Mouse (Mus musculus): Measurements from ENCODE around the gene Rbl2. TPM values are rescaled to one million over a fixed set of nuclear protein-coding genes. Genes with fewer than 3 reads are reported as not detected.
A peak's percentile ranks its signal among the peaks of the same experiment; 100 is the strongest.

The Rbl2 gene
- polyA plus RNA-seq, 1 experiment from 2014 or later, result 18.3 TPM

DNA sequence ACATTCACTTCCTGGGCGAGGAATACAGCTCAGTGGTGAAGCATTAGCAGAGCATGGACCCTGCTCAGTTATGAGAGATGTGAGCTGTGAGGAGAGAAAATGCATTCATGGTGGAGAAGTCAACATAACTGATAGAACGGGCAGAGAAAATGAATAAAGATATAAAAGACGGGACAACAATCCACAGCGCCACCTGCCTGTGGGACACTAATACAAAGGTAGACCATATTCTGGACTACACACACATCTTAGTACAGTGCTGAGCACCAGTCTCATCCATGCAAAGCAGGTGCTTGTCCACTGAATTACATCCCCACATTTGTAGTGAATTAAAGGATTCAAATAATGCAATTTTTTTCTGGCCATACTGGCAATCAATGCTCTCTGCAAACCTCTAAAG is 47.7 kb downstream of the Rbl2 start:
- H3K4me1 ChIP-seq (ENCODE audit: control insufficient read depth, insufficient read depth, low read length), result no peaks in the 10 kb centered on the region
- H3K9me3 ChIP-seq (replicated peaks; ENCODE audit: control insufficient read depth, low read length), result no peaks in the 10 kb centered on the region
- ATAC-seq (ENCODE audit: insufficient read depth, low FRiP score), result no peak
- no peaks in the 10 kb centered on the region for H3K27me3 ChIP-seq (ENCODE audit: control insufficient read depth, insufficient read depth, low read length)
- no peak overlapping the region for H3K4me3 ChIP-seq (replicated peaks; ENCODE audit: low read length)
- 92% methylated on average over 4 of the region's 4 CpGs for WGBS
- no peak overlapping the region for H3K27ac ChIP-seq (ENCODE audit: low read length)
- no peak overlapping the region for H3K9ac ChIP-seq (ENCODE audit: low read length)
- peaks cover 26% of the 10 kb centered on the region for H3K36me3 ChIP-seq (ENCODE audit: control insufficient read depth, insufficient read depth, low read length)
- no peak overlapping the region for H3K4me2 ChIP-seq (ENCODE audit: low read depth, low read length)

DNA sequence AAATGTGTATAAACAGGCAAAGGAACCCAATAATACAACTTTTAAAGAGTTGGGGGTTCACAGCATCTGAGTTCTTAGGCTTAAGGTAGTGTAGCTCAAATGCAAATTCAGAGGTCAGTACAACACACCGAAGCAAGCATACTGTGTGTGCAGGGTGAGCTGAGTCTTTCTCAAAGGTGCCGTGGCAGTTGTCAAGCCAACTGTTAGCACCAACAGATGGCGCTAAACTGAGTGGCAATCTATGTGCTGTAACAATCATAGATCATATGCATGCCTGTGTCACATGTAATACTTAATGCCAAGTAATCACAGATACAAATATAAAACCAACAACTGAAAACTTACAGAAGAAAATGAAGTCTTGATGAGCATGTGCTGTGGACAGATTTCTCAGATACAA is 48.3 kb downstream of the Rbl2 start:
- Histone ChIP-seq H3K4me2 (ENCODE audit: low read depth, low read length) (no peak overlapping the region), H3K4me1 (ENCODE audit: control insufficient read depth, insufficient read depth, low read length) (no peaks in the 10 kb centered on the region), H3K27ac (ENCODE audit: low read length) (no peak overlapping the region), H3K36me3 (ENCODE audit: control insufficient read depth, insufficient read depth, low read length) (peaks cover 29% of the 10 kb centered on the region), H3K9ac (ENCODE audit: low read length) (no peak overlapping the region), H3K4me3 (replicated peaks; ENCODE audit: low read length) (no peak overlapping the region), H3K9me3 (replicated peaks; ENCODE audit: control insufficient read depth, low read length) (no peaks in the 10 kb centered on the region), H3K27me3 (ENCODE audit: control insufficient read depth, insufficient read depth, low read length) (no peaks in the 10 kb centered on the region)
- no peak for ATAC-seq (ENCODE audit: insufficient read depth, low FRiP score)
- 75% methylated on average over 3 of the region's 3 CpGs for WGBS

DNA sequence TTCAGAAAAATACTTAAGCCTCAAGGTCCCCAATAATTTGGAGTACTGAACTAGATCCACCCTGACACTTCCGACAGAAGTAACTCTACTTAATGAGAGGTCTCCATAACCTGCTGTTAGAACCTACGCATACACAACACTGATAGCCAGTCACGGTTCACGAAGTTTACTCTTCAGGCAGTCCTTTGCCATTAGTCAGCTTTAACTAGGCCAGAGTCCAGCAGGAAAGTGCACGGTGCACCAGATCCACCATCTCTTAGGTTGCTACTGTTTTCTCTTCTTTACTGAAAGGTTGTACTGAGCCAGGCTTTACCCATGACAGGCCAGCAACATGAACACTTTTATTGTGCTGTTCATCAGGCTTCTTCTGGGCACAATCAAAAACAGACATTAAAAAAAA is 54.5 kb downstream of the Rbl2 start:
- H3K4me1 ChIP-seq (ENCODE audit: control insufficient read depth, insufficient read depth, low read length), result no peaks in the 10 kb centered on the region
- H3K9ac ChIP-seq (ENCODE audit: low read length), result no peak overlapping the region
- no peak overlapping the region for H3K4me2 ChIP-seq (ENCODE audit: low read depth, low read length)
- no peaks in the 10 kb centered on the region for H3K9me3 ChIP-seq (replicated peaks; ENCODE audit: control insufficient read depth, low read length)
- H3K36me3 ChIP-seq (ENCODE audit: control insufficient read depth, insufficient read depth, low read length), result peaks cover 36% of the 10 kb centered on the region
- no peak overlapping the region for H3K27ac ChIP-seq (ENCODE audit: low read length)
- 88% methylated on average over 5 of the region's 5 CpGs for WGBS
- no peak for ATAC-seq (ENCODE audit: insufficient read depth, low FRiP score)
- H3K4me3 ChIP-seq (replicated peaks; ENCODE audit: low read length), result no peak overlapping the region
- H3K27me3 ChIP-seq (ENCODE audit: control insufficient read depth, insufficient read depth, low read length), result no peaks in the 10 kb centered on the region

DNA sequence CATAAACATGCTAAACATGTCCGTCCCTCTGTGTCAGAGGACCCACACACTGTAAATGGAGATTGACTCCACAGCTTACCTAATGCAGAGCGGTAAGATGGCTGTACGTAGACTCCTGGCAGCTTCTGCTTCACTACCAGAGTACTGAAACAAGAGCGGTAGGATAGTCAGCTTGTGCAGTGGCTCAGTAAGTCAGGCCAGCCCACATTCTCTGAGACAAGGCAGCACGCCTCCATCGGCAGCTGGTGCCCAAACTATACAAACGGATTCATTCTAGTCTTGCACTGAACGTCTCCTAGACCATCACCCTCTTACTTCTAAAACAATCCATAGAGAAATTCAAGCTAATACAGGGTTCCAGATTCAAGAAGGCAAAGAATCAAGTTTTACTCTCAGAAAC is 56.9 kb downstream of the Rbl2 start:
- no peaks in the 10 kb centered on the region for H3K27me3 ChIP-seq (ENCODE audit: control insufficient read depth, insufficient read depth, low read length)
- no peak overlapping the region for H3K4me3 ChIP-seq (replicated peaks; ENCODE audit: low read length)
- no peak overlapping the region for H3K27ac ChIP-seq (ENCODE audit: low read length)
- H3K9ac ChIP-seq (ENCODE audit: low read length), result no peak overlapping the region
- H3K4me2 ChIP-seq (ENCODE audit: low read depth, low read length), result no peak overlapping the region
- WGBS, result 87% methylated on average over 8 of the region's 8 CpGs
- no peaks in the 10 kb centered on the region for H3K4me1 ChIP-seq (ENCODE audit: control insufficient read depth, insufficient read depth, low read length)
- no peak for ATAC-seq (ENCODE audit: insufficient read depth, low FRiP score)
- peaks cover 30% of the 10 kb centered on the region for H3K36me3 ChIP-seq (ENCODE audit: control insufficient read depth, insufficient read depth, low read length)
- H3K9me3 ChIP-seq (replicated peaks; ENCODE audit: control insufficient read depth, low read length), result no peaks in the 10 kb centered on the region

DNA sequence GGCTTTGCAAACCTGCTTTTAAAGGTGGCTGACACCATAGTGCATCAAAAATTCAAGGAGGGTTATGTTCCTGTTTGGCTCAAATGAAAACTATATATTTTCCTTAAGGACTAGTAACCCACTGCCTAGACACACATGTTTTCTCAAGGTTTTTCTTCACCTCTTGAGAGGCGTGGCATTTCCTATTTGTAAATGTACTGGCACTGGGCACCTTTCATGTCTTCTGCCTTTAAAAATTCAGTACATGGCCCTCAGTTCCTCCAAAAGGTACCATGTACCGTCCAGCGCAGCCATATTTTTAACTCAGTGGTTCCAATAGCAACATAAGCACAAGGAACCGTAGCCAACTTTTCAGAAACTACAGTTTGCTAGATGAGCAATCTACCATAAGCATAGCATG is 62.9 kb downstream of the Rbl2 start:
- 65% methylated on average over 4 of the region's 4 CpGs for WGBS
- no peak overlapping the region for H3K27ac ChIP-seq (ENCODE audit: low read length)
- peaks cover 5% of the 10 kb centered on the region; the same call in 1 of the 2 replicates for H3K4me1 ChIP-seq (ENCODE audit: control insufficient read depth, insufficient read depth, low read length)
- no peak for ATAC-seq (ENCODE audit: insufficient read depth, low FRiP score)
- H3K4me2 ChIP-seq (ENCODE audit: low read depth, low read length), result peak overlapping the region; percentile 83
- peak overlapping the region; percentile 81 for H3K9ac ChIP-seq (ENCODE audit: low read length)
- H3K27me3 ChIP-seq (ENCODE audit: control insufficient read depth, insufficient read depth, low read length), result no peaks in the 10 kb centered on the region
- peak overlapping the region; percentile 88 for H3K4me3 ChIP-seq (replicated peaks; ENCODE audit: low read length)
- no peaks in the 10 kb centered on the region for H3K9me3 ChIP-seq (replicated peaks; ENCODE audit: control insufficient read depth, low read length)
- no peaks in the 10 kb centered on the region for H3K36me3 ChIP-seq (ENCODE audit: control insufficient read depth, insufficient read depth, low read length)

DNA sequence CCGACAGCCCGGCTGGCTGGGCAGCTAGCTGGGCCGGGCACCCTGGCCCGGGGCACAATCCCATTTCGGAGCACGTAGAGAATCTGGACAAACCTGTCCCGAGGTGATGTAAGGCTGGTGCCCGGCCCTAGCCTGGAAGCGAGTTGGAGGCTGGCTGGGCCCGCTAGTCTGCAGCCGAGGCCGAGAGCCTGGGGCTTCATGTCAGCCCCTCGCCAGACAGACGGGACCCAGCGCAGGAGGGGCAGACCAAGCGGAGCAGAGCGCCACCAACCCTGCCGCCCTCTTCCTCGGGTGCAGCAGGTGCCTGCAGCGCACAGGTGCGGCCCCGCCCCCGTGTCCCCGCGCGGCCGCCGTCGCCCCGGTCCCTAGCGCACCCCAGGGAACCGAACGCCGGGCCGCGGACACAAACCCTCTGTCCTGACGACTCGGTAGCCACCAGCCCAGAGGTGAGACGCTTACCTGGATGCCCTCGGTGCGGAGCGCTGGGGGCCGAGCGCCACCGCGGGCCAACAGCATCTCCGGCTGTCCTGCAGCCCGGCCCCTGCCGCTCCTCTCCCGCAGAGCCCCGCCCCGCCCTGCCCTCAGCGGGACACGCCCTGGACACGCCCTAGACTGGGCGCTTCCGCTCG is 63.7 kb downstream of the Rbl2 start:
- Histone ChIP-seq H3K27ac (ENCODE audit: low read length) (peak overlapping the region; percentile 81), H3K4me2 (ENCODE audit: low read depth, low read length) (peak overlapping the region; percentile 83), H3K4me1 (ENCODE audit: control insufficient read depth, insufficient read depth, low read length) (peaks cover 5% of the 10 kb centered on the region; the same call in 1 of the 2 replicates), H3K9me3 (replicated peaks; ENCODE audit: control insufficient read depth, low read length) (no peaks in the 10 kb centered on the region), H3K36me3 (ENCODE audit: control insufficient read depth, insufficient read depth, low read length) (no peaks in the 10 kb centered on the region), H3K27me3 (ENCODE audit: control insufficient read depth, insufficient read depth, low read length) (no peaks in the 10 kb centered on the region), H3K4me3 (replicated peaks; ENCODE audit: low read length) (peak overlapping the region; percentile 88), H3K9ac (ENCODE audit: low read length) (peak overlapping the region; percentile 81)
- ATAC-seq (ENCODE audit: insufficient read depth, low FRiP score), result peak; percentile 45
- under 1% methylated on average over 57 of the region's 58 CpGs for WGBS

DNA sequence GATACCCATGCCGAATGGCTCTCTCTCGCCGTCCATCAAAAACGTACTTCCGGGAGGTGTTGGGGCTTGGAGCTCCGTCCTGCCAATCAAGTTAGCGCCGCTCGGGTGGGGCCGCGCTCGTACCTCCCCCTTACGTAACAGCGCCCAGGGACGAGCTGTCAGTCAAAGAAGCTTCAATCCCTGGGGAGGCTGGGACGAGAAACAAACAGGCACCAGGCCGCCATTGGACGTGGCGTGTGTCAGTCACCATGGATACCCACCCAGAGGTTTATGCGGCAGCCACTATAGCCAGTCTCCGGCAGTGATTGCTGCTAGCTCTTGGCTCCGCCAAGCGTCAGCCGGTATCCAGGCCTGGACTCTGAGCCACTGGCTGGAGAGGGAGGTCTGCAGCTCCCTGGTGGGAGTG is 64.2 kb downstream of the Rbl2 start:
- H3K4me2 ChIP-seq (ENCODE audit: low read depth, low read length), result peak overlapping the region; percentile 46
- WGBS, result 0% methylated on average over 24 of the region's 24 CpGs
- no peaks in the 10 kb centered on the region for H3K36me3 ChIP-seq (ENCODE audit: control insufficient read depth, insufficient read depth, low read length)
- peak; percentile 99 for ATAC-seq (ENCODE audit: insufficient read depth, low FRiP score)
- H3K27ac ChIP-seq (ENCODE audit: low read length), result peak overlapping the region; percentile 43
- H3K4me1 ChIP-seq (ENCODE audit: control insufficient read depth, insufficient read depth, low read length), result peaks cover 5% of the 10 kb centered on the region; the same call in 1 of the 2 replicates
- H3K9me3 ChIP-seq (replicated peaks; ENCODE audit: control insufficient read depth, low read length), result no peaks in the 10 kb centered on the region
- H3K27me3 ChIP-seq (ENCODE audit: control insufficient read depth, insufficient read depth, low read length), result no peaks in the 10 kb centered on the region
- H3K9ac ChIP-seq (ENCODE audit: low read length), result peak overlapping the region; percentile 61
- H3K4me3 ChIP-seq (replicated peaks; ENCODE audit: low read length), result peak overlapping the region; percentile 88

DNA sequence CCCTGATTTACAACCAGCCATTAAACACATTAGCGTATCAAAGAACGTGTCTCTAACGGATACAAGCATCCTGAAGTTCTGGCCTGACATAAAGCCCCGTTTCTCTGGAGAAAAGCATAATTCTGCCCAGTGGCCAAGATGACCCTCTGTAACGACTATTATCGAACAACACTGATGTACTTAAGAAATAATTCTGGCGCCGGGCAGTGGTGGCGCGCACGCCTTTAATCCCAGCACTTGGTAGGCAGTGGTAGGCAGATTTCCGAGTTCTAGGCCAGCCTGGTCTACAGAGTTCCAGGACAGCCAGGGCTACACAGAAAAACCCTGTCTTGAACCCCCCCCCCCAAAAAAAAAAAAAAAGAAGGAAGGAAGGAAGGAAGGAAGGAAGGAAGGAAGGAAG is 64.8 kb downstream of the Rbl2 start:
- ATAC-seq (ENCODE audit: insufficient read depth, low FRiP score), result no peak
- peak overlapping the region; percentile 61 for H3K9ac ChIP-seq (ENCODE audit: low read length)
- WGBS, result 51% methylated on average over 12 of the region's 12 CpGs

DNA sequence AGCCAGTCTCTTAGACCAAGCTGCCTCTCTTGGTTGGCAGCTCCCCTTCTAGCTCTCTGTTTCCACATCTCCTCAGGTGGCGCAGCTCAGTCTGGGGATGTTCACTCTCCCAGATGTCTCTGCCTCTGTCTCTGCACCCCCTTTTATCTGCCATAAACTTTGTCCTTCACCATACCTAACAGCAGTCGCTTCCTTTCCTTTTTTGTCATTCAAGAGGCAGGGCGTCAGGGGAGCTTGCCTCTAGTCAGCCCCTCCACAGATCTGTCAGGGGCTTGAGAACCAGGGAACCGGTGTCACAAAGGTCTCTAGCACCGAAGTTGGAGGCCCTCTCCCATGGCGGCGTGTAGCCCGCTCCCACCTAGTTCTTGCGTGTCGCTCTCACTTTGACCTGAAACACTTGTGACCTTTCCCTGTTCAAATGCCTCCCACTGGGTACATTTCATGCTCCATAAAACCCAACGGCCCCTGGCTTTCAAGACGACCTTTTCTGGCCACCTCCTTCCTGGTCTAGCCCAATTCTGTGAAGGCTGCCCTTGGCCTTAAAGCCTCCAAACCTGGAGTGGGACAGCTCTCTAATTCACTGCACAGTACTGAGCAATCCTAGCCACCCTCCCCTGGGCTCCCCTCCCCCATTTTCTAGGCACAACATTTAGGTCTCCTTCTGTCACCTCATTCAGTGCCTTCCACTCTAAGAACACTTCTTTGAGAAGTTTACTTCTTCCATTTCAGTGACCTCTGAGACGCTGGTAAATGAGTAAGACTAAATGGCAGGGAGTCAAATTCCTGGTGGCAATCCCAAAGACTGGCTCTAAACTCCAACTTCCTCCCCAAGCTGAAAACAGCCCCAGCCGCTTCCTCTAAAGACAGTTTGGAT is 65.7 kb downstream of the Rbl2 start:
- Histone ChIP-seq H3K9ac (ENCODE audit: low read length) (no peak overlapping the region), H3K27ac (ENCODE audit: low read length) (no peak overlapping the region)
- 80% methylated on average over 14 of the region's 14 CpGs for WGBS

More for the DNA sequence above, 64.8 kb downstream of the Rbl2 start:
- H3K4me2 ChIP-seq (ENCODE audit: low read depth, low read length), result peak overlapping the region; percentile 46
- H3K27ac ChIP-seq (ENCODE audit: low read length), result peak overlapping the region; percentile 43
- H3K27me3 ChIP-seq (ENCODE audit: control insufficient read depth, insufficient read depth, low read length), result no peaks in the 10 kb centered on the region
- H3K4me1 ChIP-seq (ENCODE audit: control insufficient read depth, insufficient read depth, low read length), result peaks cover 5% of the 10 kb centered on the region; the same call in 1 of the 2 replicates
- H3K36me3 ChIP-seq (ENCODE audit: control insufficient read depth, insufficient read depth, low read length), result no peaks in the 10 kb centered on the region
- H3K9me3 ChIP-seq (replicated peaks; ENCODE audit: control insufficient read depth, low read length), result no peaks in the 10 kb centered on the region
- peak overlapping the region; percentile 88 for H3K4me3 ChIP-seq (replicated peaks; ENCODE audit: low read length)

More for the DNA sequence above, 65.7 kb downstream of the Rbl2 start:
- peaks cover 5% of the 10 kb centered on the region; the same call in 1 of the 2 replicates for H3K4me1 ChIP-seq (ENCODE audit: control insufficient read depth, insufficient read depth, low read length)
- no peak overlapping the region for H3K4me2 ChIP-seq (ENCODE audit: low read depth, low read length)
- no peak for ATAC-seq (ENCODE audit: insufficient read depth, low FRiP score)
- no peaks in the 10 kb centered on the region for H3K27me3 ChIP-seq (ENCODE audit: control insufficient read depth, insufficient read depth, low read length)
- H3K36me3 ChIP-seq (ENCODE audit: control insufficient read depth, insufficient read depth, low read length), result no peaks in the 10 kb centered on the region
- H3K9me3 ChIP-seq (replicated peaks; ENCODE audit: control insufficient read depth, low read length), result no peaks in the 10 kb centered on the region
- H3K4me3 ChIP-seq (replicated peaks; ENCODE audit: low read length), result no peak overlapping the region
